Mouse (Mus musculus) myocyte (in vitro differentiated cells): Measurements from ENCODE around the gene Kyat1. TPM values are rescaled to one million over a fixed set of nuclear protein-coding genes. Genes with fewer than 3 reads are reported as not detected.

Source experiments
- H3K27me3 ChIP-seq: one replicate; pipeline ENCODE4 v1.6.1; 2011; ENCODE audit not compliant: control insufficient read depth, insufficient read depth, insufficient read length
- H3K36me3 ChIP-seq: one replicate; pipeline ENCODE4 v1.6.1; 2011; ENCODE audit not compliant: control insufficient read depth, insufficient read depth
- H3K4me2 ChIP-seq: one replicate; pipeline ENCODE4 v1.6.1; 2011; ENCODE audit warnings: low read depth, control low read depth
- H3K4me3 ChIP-seq: one replicate; pipeline ENCODE4 v1.5.1; 2011; ENCODE audit warnings: mild to moderate bottlenecking, control low read depth, moderate library complexity
- H3K79me2 ChIP-seq: one replicate; pipeline ENCODE4 v1.6.1; 2011; ENCODE audit not compliant: control insufficient read depth, insufficient read depth
- H3ac ChIP-seq: one replicate; pipeline ENCODE4 v1.6.1; 2011; ENCODE audit not compliant: control insufficient read depth, insufficient read length
- CEBPB ChIP-seq: IDR thresholded peaks from 2 replicates; pipeline ENCODE4 v1.6.1; 2011; ENCODE audit warnings: mild to moderate bottlenecking, moderate library complexity; ENCODE audit not compliant: poor library complexity, insufficient read depth, severe bottlenecking
- E2F4 ChIP-seq: IDR thresholded peaks from one replicate; pipeline ENCODE4 v1.6.1; 2011; ENCODE audit warnings: mild to moderate bottlenecking, control low read depth, moderate library complexity; ENCODE audit not compliant: insufficient read depth
- MAX ChIP-seq: IDR thresholded peaks from one replicate; pipeline ENCODE4 v1.6.1; 2011; ENCODE audit warnings: low read depth, mild to moderate bottlenecking, control low read depth
- MYOD1 ChIP-seq, 3 experiments: IDR thresholded peaks; one replicate each; pipeline ENCODE4 v1.6.1; 2011; ENCODE audit warnings: control low read depth in 2 of 3, low read depth in 2 of 3, mild to moderate bottlenecking in 2 of 3, moderate library complexity in 1 of 3; ENCODE audit not compliant: insufficient read length in 2 of 3, control insufficient read depth in 1 of 3
- MYOG ChIP-seq, 3 experiments: IDR thresholded peaks; one replicate each; pipeline ENCODE4 v1.6.1; 2011; ENCODE audit warnings: control low read depth in 2 of 3, low read depth in 2 of 3, mild to moderate bottlenecking in 2 of 3; ENCODE audit not compliant: insufficient read length in 2 of 3, control insufficient read depth in 1 of 3, insufficient read depth in 1 of 3
- POLR2A ChIP-seq: IDR thresholded peaks from one replicate; pipeline ENCODE4 v1.6.1; 2011; ENCODE audit warnings: low read depth, mild to moderate bottlenecking, control low read depth, moderate library complexity; ENCODE audit not compliant: insufficient read length
- POLR2AphosphoS2 ChIP-seq: IDR thresholded peaks from one replicate; pipeline ENCODE4 v1.6.1; 2011; ENCODE audit warnings: low read depth, control low read depth; ENCODE audit not compliant: insufficient read length
- REST ChIP-seq: IDR thresholded peaks from one replicate; pipeline ENCODE4 v1.6.1; 2011; ENCODE audit warnings: mild to moderate bottlenecking, control low read depth, moderate library complexity; ENCODE audit not compliant: insufficient read depth, insufficient read length
- SRF ChIP-seq: IDR thresholded peaks from one replicate; pipeline ENCODE4 v1.6.1; 2011; ENCODE audit warnings: low read depth; ENCODE audit not compliant: control insufficient read depth, insufficient read length
- TCF12 ChIP-seq: IDR thresholded peaks from one replicate; pipeline ENCODE4 v1.6.1; 2011; ENCODE audit warnings: mild to moderate bottlenecking, control low read depth; ENCODE audit not compliant: poor library complexity, insufficient read depth, severe bottlenecking
- TCF3 ChIP-seq: IDR thresholded peaks from one replicate; pipeline ENCODE4 v1.6.1; 2011; ENCODE audit warnings: low read depth, control low read depth; ENCODE audit not compliant: insufficient read length
- USF1 ChIP-seq: IDR thresholded peaks from one replicate; pipeline ENCODE4 v1.6.1; 2011; ENCODE audit warnings: low read depth, mild to moderate bottlenecking, control low read depth, moderate library complexity
- polyA plus RNA-seq: library from polyadenylated mRNA; unstranded; fragments of >200 nt; fragmentation: generic; extraction: Trizol; gene quantifications from one replicate; pipeline ENCODE4 v1.2.1, GENCODE M21; 2012; ENCODE audit warnings: missing spikeins

The Kyat1 gene
- polyA plus RNA-seq, 1 experiment = 11.3 TPM

DNA sequence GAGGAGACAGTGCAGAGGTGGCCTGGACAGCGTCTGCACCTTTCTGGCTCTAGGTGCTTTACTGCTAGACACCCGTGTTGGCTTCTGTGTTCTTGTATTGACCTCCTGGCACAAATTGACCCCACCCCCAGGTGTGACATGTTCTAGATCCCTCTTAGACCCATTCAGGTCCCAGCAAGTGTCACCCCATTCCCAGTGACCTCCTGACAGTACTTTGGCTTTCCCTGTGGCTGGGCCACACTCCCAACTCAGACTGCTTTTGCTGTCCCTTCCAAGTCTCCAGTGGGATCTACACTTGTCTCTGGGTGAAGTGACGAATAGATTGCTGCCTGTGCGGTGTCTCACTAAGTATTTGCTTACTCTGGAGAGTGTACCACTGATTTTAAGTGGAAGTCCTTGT lies 1.8 kb upstream of the Kyat1 start:
- no peak overlapping the region for H3K4me3 ChIP-seq

GRCm38 (mm10) chr2:30205255-30205628 lies 405 bp downstream of the Kyat1 start:
- no peaks in the 10 kb centered on the region for H3K79me2 ChIP-seq
- peak overlapping the region; percentile 57 for H3K4me3 ChIP-seq
- peak overlapping the region; percentile 86 for H3K4me2 ChIP-seq
- H3K27me3 ChIP-seq = no peaks in the 10 kb centered on the region
- no peaks in the 10 kb centered on the region for H3K36me3 ChIP-seq
- H3ac ChIP-seq = peak overlapping the region; percentile 26
- TF ChIP-seq MAX (no peak), SRF (no peak), MYOG (IDR thresholded peaks at IDR 0.05; ENCODE audit: control insufficient read depth in 1 of 3, insufficient read depth in 1 of 3, insufficient read length in 2 of 3, low read depth in 2 of 3) (no peak), E2F4 (no peak), POLR2AphosphoS2 (no peak), TCF3 (no peak), CEBPB (no peak), POLR2A (no peak), TCF12 (no peak), USF1 (no peak), REST (no peak), MYOD1 (IDR thresholded peaks at IDR 0.05; ENCODE audit: control insufficient read depth in 1 of 3, insufficient read length in 2 of 3, low read depth in 2 of 3) (no peak)

More for the DNA sequence above, 1.8 kb upstream of the Kyat1 start:
- Histone ChIP-seq H3K4me2 (no peak overlapping the region), H3ac (no peak overlapping the region), H3K79me2 (no peaks in the 10 kb centered on the region), H3K27me3 (peaks cover 4% of the 10 kb centered on the region), H3K36me3 (no peaks in the 10 kb centered on the region)
- no peak for TF ChIP-seq MYOD1 (IDR thresholded peaks at IDR 0.05; ENCODE audit: control insufficient read depth in 1 of 3, insufficient read length in 2 of 3, low read depth in 2 of 3)
- no peak for TF ChIP-seq E2F4
- no peak for TF ChIP-seq SRF
- no peak for TF ChIP-seq MAX
- TF ChIP-seq MYOG (IDR thresholded peaks at IDR 0.05; ENCODE audit: control insufficient read depth in 1 of 3, insufficient read depth in 1 of 3, insufficient read length in 2 of 3, low read depth in 2 of 3) = no peak
- no peak for TF ChIP-seq POLR2A
- TF ChIP-seq CEBPB = no peak
- TF ChIP-seq REST = no peak
- no peak for TF ChIP-seq USF1
- no peak for TF ChIP-seq TCF3
- no peak for TF ChIP-seq TCF12
- no peak for TF ChIP-seq POLR2AphosphoS2

GRCm38 (mm10) chr2:30203439-30203838 lies 2.2 kb downstream of the Kyat1 start:
- Histone ChIP-seq H3K4me3 (no peak overlapping the region), H3K4me2 (no peak overlapping the region), H3K27me3 (no peaks in the 10 kb centered on the region)

DNA sequence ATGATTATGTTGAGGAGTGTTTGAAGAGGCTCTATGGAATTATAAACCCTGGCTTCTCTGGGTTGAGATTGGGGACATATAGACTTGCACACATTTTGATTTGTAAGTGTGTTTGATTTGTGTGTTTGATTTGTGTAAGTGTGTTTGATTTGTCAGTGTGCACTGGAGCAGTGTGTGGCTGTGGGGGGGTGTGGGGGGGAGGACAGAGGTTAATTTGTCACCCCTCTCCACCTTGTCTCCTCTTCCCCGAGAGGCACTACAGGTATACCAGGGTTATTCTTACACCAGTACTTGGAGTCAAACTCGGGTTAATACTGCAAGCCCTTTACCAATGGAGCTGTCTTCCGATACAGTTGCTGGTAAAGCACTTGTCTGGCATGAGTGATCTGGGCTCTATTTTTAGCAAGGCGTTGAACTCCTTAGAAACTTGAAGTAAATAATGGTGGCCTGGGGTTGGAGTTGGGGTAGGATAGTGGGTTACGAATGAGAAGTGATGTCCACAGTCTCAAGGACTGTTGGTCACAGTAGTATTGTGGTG lies 5.2 kb downstream of the Kyat1 start:
- Histone ChIP-seq H3K79me2 (no peaks in the 10 kb centered on the region), H3ac (no peak overlapping the region), H3K4me2 (no peak overlapping the region), H3K4me3 (no peak overlapping the region), H3K27me3 (no peaks in the 10 kb centered on the region), H3K36me3 (no peaks in the 10 kb centered on the region)
- TF ChIP-seq TCF12 (no peak), SRF (no peak), USF1 (no peak), TCF3 (no peak), CEBPB (no peak), MYOG (IDR thresholded peaks at IDR 0.05; ENCODE audit: control insufficient read depth in 1 of 3, insufficient read depth in 1 of 3, insufficient read length in 2 of 3, low read depth in 2 of 3) (no peak), MYOD1 (IDR thresholded peaks at IDR 0.05; ENCODE audit: control insufficient read depth in 1 of 3, insufficient read length in 2 of 3, low read depth in 2 of 3) (no peak), REST (no peak), E2F4 (no peak), POLR2A (no peak), MAX (no peak)

More at GRCm38 (mm10) chr2:30203439-30203838, 2.2 kb downstream of the Kyat1 start:
- Histone ChIP-seq H3ac (no peak overlapping the region), H3K36me3 (no peaks in the 10 kb centered on the region), H3K79me2 (no peaks in the 10 kb centered on the region)
- no peak for TF ChIP-seq USF1
- TF ChIP-seq REST = no peak
- TF ChIP-seq POLR2A = no peak
- TF ChIP-seq MYOG (IDR thresholded peaks at IDR 0.05; ENCODE audit: control insufficient read depth in 1 of 3, insufficient read depth in 1 of 3, insufficient read length in 2 of 3, low read depth in 2 of 3) = no peak
- no peak for TF ChIP-seq MYOD1 (IDR thresholded peaks at IDR 0.05; ENCODE audit: control insufficient read depth in 1 of 3, insufficient read length in 2 of 3, low read depth in 2 of 3)
- no peak for TF ChIP-seq POLR2AphosphoS2
- TF ChIP-seq MAX = no peak
- no peak for TF ChIP-seq CEBPB
- no peak for TF ChIP-seq SRF
- no peak for TF ChIP-seq TCF12
- TF ChIP-seq E2F4 = no peak

DNA sequence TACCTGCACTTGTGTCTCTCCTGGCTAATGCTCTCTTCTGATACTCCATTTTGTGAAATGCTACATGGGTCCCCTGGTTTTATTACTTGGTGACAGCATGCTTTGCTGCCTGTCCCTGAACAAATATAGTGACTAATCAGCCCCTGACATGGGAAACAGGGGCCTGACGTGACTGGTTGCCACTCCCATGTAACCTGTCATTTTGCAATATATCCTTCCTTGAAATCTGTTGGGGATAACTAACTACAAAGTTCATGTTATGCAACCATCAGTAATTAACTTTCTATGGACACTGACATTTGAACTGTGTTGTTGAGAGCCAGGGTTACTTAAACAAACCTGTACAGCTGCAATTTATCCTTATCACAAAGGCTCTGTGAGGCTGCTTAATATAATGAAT lies 5.7 kb downstream of the Kyat1 start:
- TF ChIP-seq MYOG (IDR thresholded peaks at IDR 0.05; ENCODE audit: control insufficient read depth in 1 of 3, insufficient read depth in 1 of 3, insufficient read length in 2 of 3, low read depth in 2 of 3) (no peak), USF1 (no peak), TCF12 (no peak), TCF3 (no peak), MAX (no peak), CEBPB (no peak)
- no peak overlapping the region for H3K4me3 ChIP-seq
- H3ac ChIP-seq = no peak overlapping the region
- H3K27me3 ChIP-seq = no peaks in the 10 kb centered on the region
- H3K4me2 ChIP-seq = no peak overlapping the region
- H3K79me2 ChIP-seq = no peaks in the 10 kb centered on the region
- H3K36me3 ChIP-seq = no peaks in the 10 kb centered on the region
